Mouse (Mus musculus) hindbrain, embryonic 14.5 days (tissue): ENCODE measurements around the gene Idh3a. TPM values are rescaled to one million over a fixed set of nuclear protein-coding genes. Genes with fewer than 3 reads are reported as not detected.
"Not testable (repeated sequence)": the region's sequence is repeated elsewhere in the genome, so short reads cannot be mapped to it uniquely, and the experiment has no call there.

Experiments
- ATAC-seq: fragments of 200-750 bp; cut with Nextera tagmentation; 2 replicates; pipeline ENCODE4 v1.8.0; 2017; ENCODE audit warnings: moderate number of reproducible peaks, mild to moderate bottlenecking, moderate TSS enrichment, moderate library complexity; ENCODE audit not compliant: low FRiP score
- DNase-seq: peaks from one replicate; pipeline ENCODE4 v3.0.0-alpha.2; 2015; ENCODE audit warnings: low spot score
- H3K27ac ChIP-seq: fragments of 300-500 bp; sonication (generic); 2 replicates; pipeline ENCODE4 v1.5.1; 2014; ENCODE audit warnings: mild to moderate bottlenecking, moderate library complexity
- H3K27me3 ChIP-seq: fragments of 300-500 bp; sonication (generic); 2 replicates; pipeline ENCODE4 v1.6.1; 2014; ENCODE audit warnings: mild to moderate bottlenecking, low read length, mixed read lengths; ENCODE audit not compliant: control insufficient read depth, insufficient read depth
- H3K36me3 ChIP-seq: fragments of 300-500 bp; sonication (generic); replicated peaks from 2 replicates; pipeline ENCODE4 v1.6.1; 2014; ENCODE audit not compliant: control insufficient read depth, insufficient read depth
- H3K4me1 ChIP-seq: fragments of 300-500 bp; sonication (generic); replicated peaks from 2 replicates; pipeline ENCODE4 v1.6.1; 2014; ENCODE audit warnings: antibody characterized with exemption, low read length, mixed read lengths; ENCODE audit not compliant: control insufficient read depth, insufficient read depth
- H3K4me2 ChIP-seq: fragments of 300-500 bp; sonication (generic); replicated peaks from 2 replicates; pipeline ENCODE4 v1.6.1; 2014; ENCODE audit warnings: mild to moderate bottlenecking, moderate library complexity
- H3K4me3 ChIP-seq: fragments of 300-500 bp; sonication (generic); replicated peaks from 2 replicates; pipeline ENCODE4 v1.5.1; 2014; ENCODE audit warnings: mild to moderate bottlenecking, low read length
- H3K9ac ChIP-seq: fragments of 300-500 bp; sonication (generic); 2 replicates; pipeline ENCODE4 v1.6.1; 2014
- H3K9me3 ChIP-seq: fragments of 300-500 bp; sonication (generic); 2 replicates; pipeline ENCODE4 v1.6.1; 2016; ENCODE audit warnings: low read length; ENCODE audit not compliant: control insufficient read depth
- WGBS: fragments of 180-500 bp; shearing (Covaris S2); extraction: QIAGEN DNeasy Blood & Tissue Kit; methylation state at CpG from one replicate; pipeline ENCODE4 v1.1.7; 2014; 5-methylcytosine and 5-hydroxymethylcytosine counted together
- polyA plus RNA-seq: library from polyadenylated mRNA; unstranded; fragments of >200 nt; fragmentation: Nextera tagmentation; extraction: Ambion mirVana; gene quantifications from 2 replicates; pipeline ENCODE4 v1.2.1, GENCODE M21; 2014

Gene Idh3a
- polyA plus RNA-seq, 1 experiment from 2014 or later: 166 TPM

DNA sequence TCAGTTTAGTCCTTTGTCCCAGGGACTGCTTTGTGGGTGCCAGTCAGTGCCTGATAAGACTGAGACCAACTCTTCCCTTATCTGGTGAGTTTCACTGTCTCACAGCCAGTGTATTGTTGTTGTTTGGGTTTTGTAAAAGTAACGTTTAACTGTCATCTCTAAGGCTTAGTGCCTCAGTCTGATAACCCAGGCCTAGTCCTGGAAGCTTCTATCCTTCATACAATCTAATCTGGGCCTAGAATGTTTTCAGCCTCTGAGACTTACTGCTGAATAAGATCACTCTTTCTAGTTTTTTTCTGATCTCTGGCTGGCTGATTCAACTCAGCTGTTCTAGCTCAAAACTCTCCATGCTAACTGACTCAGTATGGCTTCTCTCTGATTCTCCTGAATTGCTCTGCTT, 2.4 kb upstream of the Idh3a start:
- Histone ChIP-seq H3K36me3 (no peaks in the 10 kb centered on the region), H3K4me2 (no peak overlapping the region), H3K9me3 (no peaks in the 10 kb centered on the region), H3K4me3 (no peak overlapping the region), H3K9ac (no peak overlapping the region), H3K27ac (no peak overlapping the region), H3K4me1 (peaks cover 16% of the 10 kb centered on the region), H3K27me3 (no peaks in the 10 kb centered on the region)
- DNase-seq: no peak
- 56% methylated on average over 1 of the region's 1 CpGs for WGBS
- no peak for ATAC-seq

DNA sequence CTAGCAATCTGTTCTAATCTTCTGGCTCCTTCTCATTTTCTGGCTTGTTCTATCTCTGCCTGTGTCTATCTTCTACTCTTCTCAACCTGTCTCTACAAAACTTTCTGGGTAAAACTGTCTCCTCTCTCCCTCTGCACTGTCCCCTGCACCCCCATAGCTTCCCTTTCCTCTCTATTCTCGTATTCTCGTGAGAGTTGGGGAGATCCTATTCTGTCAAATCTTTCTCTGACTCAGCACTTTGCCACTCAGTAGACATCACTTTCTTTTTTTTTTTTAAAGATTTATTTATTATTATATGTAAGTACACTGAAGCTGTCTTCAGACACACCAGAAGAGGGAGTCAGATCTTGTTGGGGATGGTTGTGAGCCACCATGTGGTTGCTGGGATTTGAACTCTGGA, 2.0 kb upstream of the Idh3a start:
- not testable (repeated sequence) for H3K9ac ChIP-seq, DNase-seq, H3K9me3 ChIP-seq, ATAC-seq, H3K4me2 ChIP-seq, H3K27me3 ChIP-seq, H3K4me3 ChIP-seq, H3K27ac ChIP-seq, H3K36me3 ChIP-seq
- WGBS: 90% methylated on average over 2 of the region's 2 CpGs
- peaks cover 16% of the 10 kb centered on the region for H3K4me1 ChIP-seq

DNA sequence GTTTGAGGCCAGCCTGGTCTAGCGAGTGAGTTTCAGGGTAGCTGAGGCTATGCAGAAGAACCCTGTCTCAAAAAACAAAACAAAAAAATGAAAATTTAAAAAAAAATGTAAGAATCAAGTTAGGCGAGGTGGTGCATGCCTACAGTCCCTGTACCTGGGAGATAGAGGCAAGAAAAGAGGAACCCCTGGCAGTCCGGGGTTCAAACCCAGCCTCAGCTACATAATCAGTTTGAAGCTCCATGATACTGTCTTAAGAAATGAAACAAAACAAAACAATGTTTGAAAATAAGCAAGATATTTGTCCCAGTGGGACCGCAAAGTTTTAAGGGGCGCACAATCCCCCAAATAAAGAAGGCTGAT, 315 bp upstream of the Idh3a start:
- ATAC-seq: 0 out of 2 replicates have a peak, but pooled peaks have one; percentile 25
- WGBS: 30% methylated on average over 5 of the region's 5 CpGs
- H3K27me3 ChIP-seq: no peaks in the 10 kb centered on the region

DNA sequence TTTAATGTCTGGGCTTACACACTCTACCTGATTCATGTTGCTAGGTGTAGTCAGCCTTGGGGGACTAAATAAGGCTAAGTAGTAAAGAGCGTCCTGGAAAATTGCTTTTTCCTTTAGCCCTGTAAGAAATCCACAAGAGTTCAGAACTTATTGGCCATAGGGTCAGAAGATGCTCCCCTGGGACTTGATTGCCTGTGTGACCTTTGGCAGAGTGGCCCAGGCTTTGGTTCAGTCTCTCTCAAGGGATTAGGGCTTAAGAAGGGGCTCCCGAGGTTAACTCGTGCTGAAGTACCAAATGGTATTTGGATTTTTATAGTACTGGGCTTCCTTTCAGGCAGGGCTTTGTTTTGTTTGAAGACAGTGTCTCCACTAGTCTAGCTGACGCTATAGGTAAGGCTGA, 1.7 kb downstream of the Idh3a start:
- peaks cover 16% of the 10 kb centered on the region for H3K4me1 ChIP-seq
- H3K9ac ChIP-seq: peak overlapping the region; percentile 89; the same call in 1 of the 2 replicates
- DNase-seq: no peak
- H3K27me3 ChIP-seq: no peaks in the 10 kb centered on the region
- H3K9me3 ChIP-seq: no peaks in the 10 kb centered on the region
- peak overlapping the region; percentile 85; the same call in 1 of the 2 replicates for H3K4me3 ChIP-seq
- H3K27ac ChIP-seq: no peak overlapping the region
- 74% methylated on average over 4 of the region's 4 CpGs for WGBS
- peaks cover 28% of the 10 kb centered on the region for H3K36me3 ChIP-seq
- peak overlapping the region; percentile 67 for H3K4me2 ChIP-seq
- ATAC-seq: no peak

More for the DNA sequence above, 315 bp upstream of the Idh3a start:
- H3K4me1 ChIP-seq: peaks cover 16% of the 10 kb centered on the region
- H3K27ac ChIP-seq: peak overlapping the region; percentile 70; the same call in 1 of the 2 replicates
- peak overlapping the region; percentile 89 for H3K9ac ChIP-seq
- H3K36me3 ChIP-seq: peaks cover 10% of the 10 kb centered on the region
- DNase-seq: no peak
- peak overlapping the region; percentile 67 for H3K4me2 ChIP-seq
- H3K9me3 ChIP-seq: no peaks in the 10 kb centered on the region
- H3K4me3 ChIP-seq: peak overlapping the region; percentile 85

GRCm38 (mm10) chr9:54593652-54594051, 7.5 kb downstream of the Idh3a start:
- peaks cover 85% of the 10 kb centered on the region for H3K36me3 ChIP-seq
- H3K4me3 ChIP-seq, H3K4me1 ChIP-seq, DNase-seq, H3K9ac ChIP-seq, H3K4me2 ChIP-seq, H3K9me3 ChIP-seq, H3K27ac ChIP-seq, ATAC-seq, H3K27me3 ChIP-seq: not testable (repeated sequence)
- WGBS: 80% methylated on average over 4 of the region's 4 CpGs

- DNase-seq (no peak), ATAC-seq (no peak)
- Histone ChIP-seq H3K4me2 (no peak overlapping the region), H3K27ac (no peak overlapping the region), H3K9ac (no peak overlapping the region), H3K9me3 (no peaks in the 10 kb centered on the region), H3K27me3 (no peaks in the 10 kb centered on the region), H3K36me3 (peaks cover 96% of the 10 kb centered on the region), H3K4me1 (no peaks in the 10 kb centered on the region), H3K4me3 (no peak overlapping the region)
- 95% methylated on average over 15 of the region's 15 CpGs for WGBS
Measured at GRCm38 (mm10) chr9:54596752-54597465, 10.8 kb downstream of the Idh3a start.

DNA sequence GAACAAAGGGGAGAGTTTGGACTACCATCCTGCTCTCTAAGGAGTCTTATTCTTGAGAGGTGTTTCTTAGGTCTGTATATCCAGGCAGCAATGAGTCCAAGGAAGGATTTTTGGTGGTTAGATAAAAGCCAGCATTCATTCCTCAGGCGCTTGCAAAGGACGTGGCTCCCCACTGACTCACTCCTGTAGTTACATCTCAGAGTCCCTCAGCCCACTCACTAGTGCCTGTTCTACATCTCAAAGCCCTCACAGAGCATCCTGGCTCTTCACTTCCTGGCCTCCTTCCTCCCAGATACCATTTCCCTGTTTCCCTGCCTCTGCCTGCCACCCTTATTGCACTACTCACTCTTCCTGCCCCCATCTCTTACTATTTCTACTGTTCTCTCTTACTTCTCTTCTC, 16.3 kb downstream of the Idh3a start:
- H3K36me3 ChIP-seq: peaks cover 83% of the 10 kb centered on the region
- ATAC-seq: no peak
- H3K4me2 ChIP-seq: no peak overlapping the region
- no peaks in the 10 kb centered on the region for H3K27me3 ChIP-seq
- DNase-seq: no peak
- H3K4me1 ChIP-seq: no peaks in the 10 kb centered on the region
- H3K4me3 ChIP-seq: no peak overlapping the region
- 83% methylated on average over 2 of the region's 2 CpGs for WGBS
- no peak overlapping the region for H3K27ac ChIP-seq
- no peak overlapping the region for H3K9ac ChIP-seq
- H3K9me3 ChIP-seq: no peaks in the 10 kb centered on the region

- 78% methylated on average over 7 of the region's 7 CpGs for WGBS
- H3K4me3 ChIP-seq: no peak overlapping the region
- H3K9ac ChIP-seq: no peak overlapping the region
- no peaks in the 10 kb centered on the region for H3K4me1 ChIP-seq
- H3K36me3 ChIP-seq: peaks cover 77% of the 10 kb centered on the region
- no peaks in the 10 kb centered on the region for H3K27me3 ChIP-seq
- no peak overlapping the region for H3K27ac ChIP-seq
- no peaks in the 10 kb centered on the region for H3K9me3 ChIP-seq
- H3K4me2 ChIP-seq: no peak overlapping the region
- no peak for ATAC-seq
- no peak for DNase-seq
Measured at GRCm38 (mm10) chr9:54602916-54603315, 16.8 kb downstream of the Idh3a start.

DNA sequence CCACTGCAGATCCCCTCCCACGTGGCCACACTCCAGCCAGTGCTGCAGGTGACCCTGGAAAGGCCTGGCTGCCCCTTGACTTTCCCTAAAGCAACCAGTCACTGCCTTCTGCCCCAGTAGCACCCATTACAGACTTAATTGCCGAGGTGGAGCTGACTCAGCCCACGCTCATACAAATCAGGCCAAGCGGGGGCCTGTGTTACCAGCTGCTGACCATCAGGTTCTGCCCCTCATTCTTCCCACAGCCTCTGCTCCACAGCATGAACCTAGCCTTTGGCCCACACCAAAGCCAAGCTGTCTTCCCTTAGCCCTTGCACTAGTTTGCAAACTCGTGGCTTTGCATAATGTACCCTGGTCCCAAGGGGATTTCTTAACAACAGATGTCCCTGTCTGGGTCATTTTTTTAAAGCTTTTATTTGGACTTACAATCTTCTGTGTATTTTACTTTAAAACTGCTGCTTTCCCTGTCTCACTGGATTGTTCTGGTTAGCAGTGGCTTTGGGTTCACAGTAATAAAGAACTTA, 18.1 kb downstream of the Idh3a start:
- WGBS: 62% methylated on average over 5 of the region's 5 CpGs
- H3K4me1 ChIP-seq: no peaks in the 10 kb centered on the region
- H3K9me3 ChIP-seq: no peaks in the 10 kb centered on the region
- H3K36me3 ChIP-seq: peaks cover 65% of the 10 kb centered on the region
- no peak overlapping the region for H3K4me2 ChIP-seq
- DNase-seq (no peak), ATAC-seq (no peak)
- no peaks in the 10 kb centered on the region for H3K27me3 ChIP-seq
- H3K4me3 ChIP-seq: no peak overlapping the region
- H3K27ac ChIP-seq: no peak overlapping the region
- no peak overlapping the region for H3K9ac ChIP-seq
